Mouse (Mus musculus) heart, postnatal 0 days (tissue): ENCODE measurements at regions not wholly inside any gene's neighbourhood (a gene's known extent, or its start where the extent isn't known, plus 50 kb on each side); places are given as distances from the start of the nearest gene placed in this dataset.

Experiments
- CTCF ChIP-seq: IDR thresholded peaks from 2 replicates; pipeline ENCODE4 v1.5.1; 2016; ENCODE audit warnings: antibody characterized with exemption, control low read depth, low read depth
- EP300 ChIP-seq: IDR thresholded peaks from 2 replicates; pipeline ENCODE4 v1.6.1; 2016; ENCODE audit warnings: antibody characterized with exemption, low read depth

DNA sequence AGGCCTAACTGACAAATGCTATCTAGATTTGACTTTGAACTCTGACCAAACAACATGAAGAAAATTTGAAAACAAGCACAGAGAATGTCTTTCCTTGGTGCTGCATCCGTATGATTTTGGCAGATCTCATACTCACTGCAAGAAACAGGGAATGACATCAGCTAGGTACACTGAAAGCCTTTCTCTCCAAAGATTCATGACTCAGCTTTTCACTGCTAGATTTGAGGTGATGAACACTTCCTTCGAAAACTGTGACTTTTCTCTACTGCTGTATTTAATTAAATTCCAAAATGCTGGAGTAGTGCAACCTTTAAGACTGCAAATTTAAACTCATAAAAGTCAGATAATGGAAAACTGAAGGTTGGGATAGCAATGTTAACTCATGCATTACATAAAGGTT is 540.6 kb downstream of the Rps29 start:
- TF ChIP-seq CTCF (no peak), EP300 (no peak)
